Mouse (Mus musculus): ENCODE measurements around the gene Tjp3. TPM values are rescaled to one million over a fixed set of nuclear protein-coding genes. Genes with fewer than 3 reads are reported as not detected.

Gene Tjp3
- polyA plus RNA-seq, 1 experiment from 2014 or later: 4.7 TPM

DNA sequence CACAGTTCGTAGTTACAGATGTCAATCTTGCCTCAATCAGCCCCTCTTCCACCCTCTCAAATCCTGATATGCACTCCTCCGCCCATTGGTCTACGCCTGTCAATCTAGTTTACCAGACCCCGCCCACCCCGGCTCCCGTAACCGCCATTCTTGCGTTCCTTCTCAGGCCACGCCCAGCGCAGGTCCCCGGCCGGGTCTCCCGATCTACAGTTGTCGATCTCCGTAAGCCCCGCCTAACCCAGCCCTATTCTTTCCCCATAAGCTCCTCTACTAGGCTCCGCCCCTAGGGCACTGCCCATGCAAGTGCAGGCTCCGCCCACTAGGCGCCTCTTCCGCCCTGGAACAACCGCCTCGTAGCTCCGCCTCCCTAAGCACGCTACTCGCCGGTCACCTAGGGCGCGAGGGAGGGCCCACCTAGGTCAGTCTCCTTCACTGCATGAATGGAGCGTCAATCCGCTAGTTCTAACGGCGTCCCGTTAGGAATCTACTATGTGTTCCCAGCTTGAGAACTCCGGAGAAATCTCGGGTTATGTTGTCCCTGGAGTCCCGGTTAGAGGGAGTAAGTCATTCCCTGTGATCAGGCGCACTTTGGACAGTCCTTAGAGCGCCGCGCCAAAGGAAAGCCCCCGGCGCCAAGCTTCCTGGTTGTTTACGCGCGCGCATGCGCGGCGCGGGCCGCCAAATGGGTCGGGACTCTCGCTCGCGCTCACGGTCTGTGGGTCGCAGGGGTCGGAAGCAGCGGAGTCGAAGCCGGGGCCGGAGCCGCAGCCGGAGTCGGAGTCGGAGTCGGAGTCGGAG, 29.4 kb upstream of the Tjp3 start, which contains the start of gene Cactin:
Gene Cactin (plus strand): TSS at position 554 of the 798 bp plus-strand sequence.
- peaks cover 24% of the 10 kb centered on the region for H3K4me1 ChIP-seq (ENCODE audit: control insufficient read depth, insufficient read depth, low read length)

DNA sequence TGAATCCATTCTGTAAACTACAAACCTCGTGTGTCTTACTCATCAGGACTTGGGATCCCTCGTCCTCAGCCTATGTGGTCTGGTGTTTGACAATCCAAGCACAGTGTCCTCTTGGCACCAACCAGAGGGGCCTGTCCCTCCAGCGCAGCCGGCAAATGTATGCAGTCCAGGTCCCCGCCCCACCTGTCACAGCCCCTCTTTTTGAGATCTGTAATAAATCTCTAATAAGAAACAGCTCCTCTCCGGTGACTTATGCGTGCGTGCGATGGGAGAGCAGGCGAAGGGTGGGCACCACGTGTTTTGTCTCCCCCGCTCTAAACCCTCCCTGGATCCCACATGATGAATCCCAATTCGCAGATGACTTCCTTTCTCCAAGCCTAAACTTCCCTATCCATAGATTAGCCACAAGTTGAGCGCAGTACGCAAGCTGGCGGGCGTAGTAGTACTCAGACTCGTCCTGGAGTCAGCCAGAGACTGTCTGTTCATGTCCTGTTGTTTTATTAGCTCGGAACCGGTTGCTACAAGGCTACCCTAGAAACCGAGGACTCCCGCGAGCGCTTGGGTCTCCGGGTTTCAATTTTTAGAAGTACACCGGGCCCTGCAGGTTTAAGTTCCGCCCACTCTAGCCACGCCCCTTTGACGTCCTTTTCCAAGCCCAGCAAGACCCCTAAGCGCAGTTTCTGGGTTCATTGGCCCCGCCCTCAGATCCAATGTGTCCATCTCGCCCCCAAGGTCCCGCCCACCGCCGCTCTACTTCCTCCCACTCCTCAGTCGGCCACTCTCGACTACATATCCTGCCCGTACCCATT, 28.6 kb upstream of the Tjp3 start:
- peak overlapping the region; percentile 92 for H3K27ac ChIP-seq (ENCODE audit: low read length)
- ATAC-seq (replicated peaks; ENCODE audit: extremely low read depth, insufficient read depth, low FRiP score): no peak
- no peaks in the 10 kb centered on the region for H3K27me3 ChIP-seq (ENCODE audit: control insufficient read depth, insufficient read depth, low read length)
- WGBS: 1% methylated on average over 38 of the region's 38 CpGs
- peaks cover 24% of the 10 kb centered on the region for H3K4me1 ChIP-seq (ENCODE audit: control insufficient read depth, insufficient read depth, low read length)
- H3K4me3 ChIP-seq (ENCODE audit: low read length): peak overlapping the region; percentile 63
- H3K36me3 ChIP-seq (ENCODE audit: control insufficient read depth, insufficient read depth): peaks cover 32% of the 10 kb centered on the region
- peak overlapping the region; percentile 76 for H3K4me2 ChIP-seq (ENCODE audit: low read depth, low read length)
- H3K9me3 ChIP-seq (replicated peaks; ENCODE audit: control insufficient read depth, low read length): no peaks in the 10 kb centered on the region
- H3K9ac ChIP-seq (ENCODE audit: low read length): peak overlapping the region; percentile 76

More for the DNA sequence above, 29.4 kb upstream of the Tjp3 start, which contains the start of gene Cactin:
- ATAC-seq (replicated peaks; ENCODE audit: extremely low read depth, insufficient read depth, low FRiP score): peak; percentile 93
- H3K4me3 ChIP-seq (ENCODE audit: low read length): peak within 1 kb of the TSS; percentile 90
- WGBS: under 1% methylated on average over 68 of the region's 68 CpGs
- peak within 1 kb of the TSS; percentile 91 for H3K4me2 ChIP-seq (ENCODE audit: low read depth, low read length)
- no peaks in the 10 kb centered on the region for H3K9me3 ChIP-seq (replicated peaks; ENCODE audit: control insufficient read depth, low read length)
- H3K9ac ChIP-seq (ENCODE audit: low read length): peak within 1 kb of the TSS; percentile 94
- H3K36me3 ChIP-seq (ENCODE audit: control insufficient read depth, insufficient read depth): peaks cover 32% of the 10 kb centered on the region
- H3K27me3 ChIP-seq (ENCODE audit: control insufficient read depth, insufficient read depth, low read length): no peaks in the 10 kb centered on the region
- H3K27ac ChIP-seq (ENCODE audit: low read length): peak within 1 kb of the TSS; percentile 93

DNA sequence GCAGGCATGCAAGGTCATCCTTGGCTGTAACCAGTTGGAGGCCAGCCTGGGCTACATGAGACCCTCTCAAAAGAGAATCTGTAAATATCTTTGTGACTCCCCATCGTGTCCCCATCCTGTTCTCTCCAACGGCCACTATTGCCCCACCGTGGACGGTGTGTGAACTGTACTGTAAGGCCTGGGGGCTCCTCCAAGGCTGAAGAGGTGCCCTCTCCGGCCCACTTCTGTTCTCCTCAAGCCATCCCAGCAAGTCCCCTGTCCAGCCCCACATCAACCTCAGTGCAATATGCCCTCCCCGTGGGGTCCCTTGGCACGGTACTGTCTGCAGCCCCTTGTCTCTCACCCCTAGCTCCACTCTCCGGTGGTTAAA, 27.9 kb upstream of the Tjp3 start:
- 37% methylated on average over 8 of the region's 8 CpGs for WGBS
- Histone ChIP-seq H3K4me2 (ENCODE audit: low read depth, low read length) (peak overlapping the region; percentile 76), H3K4me1 (ENCODE audit: control insufficient read depth, insufficient read depth, low read length) (peaks cover 24% of the 10 kb centered on the region), H3K9me3 (replicated peaks; ENCODE audit: control insufficient read depth, low read length) (no peaks in the 10 kb centered on the region), H3K27ac (ENCODE audit: low read length) (peak overlapping the region; percentile 92; the same call in 1 of the 2 replicates), H3K9ac (ENCODE audit: low read length) (peak overlapping the region; percentile 76), H3K27me3 (ENCODE audit: control insufficient read depth, insufficient read depth, low read length) (no peaks in the 10 kb centered on the region), H3K4me3 (ENCODE audit: low read length) (peak overlapping the region; percentile 63), H3K36me3 (ENCODE audit: control insufficient read depth, insufficient read depth) (peaks cover 31% of the 10 kb centered on the region)
- no peak for ATAC-seq (replicated peaks; ENCODE audit: extremely low read depth, insufficient read depth, low FRiP score)

DNA sequence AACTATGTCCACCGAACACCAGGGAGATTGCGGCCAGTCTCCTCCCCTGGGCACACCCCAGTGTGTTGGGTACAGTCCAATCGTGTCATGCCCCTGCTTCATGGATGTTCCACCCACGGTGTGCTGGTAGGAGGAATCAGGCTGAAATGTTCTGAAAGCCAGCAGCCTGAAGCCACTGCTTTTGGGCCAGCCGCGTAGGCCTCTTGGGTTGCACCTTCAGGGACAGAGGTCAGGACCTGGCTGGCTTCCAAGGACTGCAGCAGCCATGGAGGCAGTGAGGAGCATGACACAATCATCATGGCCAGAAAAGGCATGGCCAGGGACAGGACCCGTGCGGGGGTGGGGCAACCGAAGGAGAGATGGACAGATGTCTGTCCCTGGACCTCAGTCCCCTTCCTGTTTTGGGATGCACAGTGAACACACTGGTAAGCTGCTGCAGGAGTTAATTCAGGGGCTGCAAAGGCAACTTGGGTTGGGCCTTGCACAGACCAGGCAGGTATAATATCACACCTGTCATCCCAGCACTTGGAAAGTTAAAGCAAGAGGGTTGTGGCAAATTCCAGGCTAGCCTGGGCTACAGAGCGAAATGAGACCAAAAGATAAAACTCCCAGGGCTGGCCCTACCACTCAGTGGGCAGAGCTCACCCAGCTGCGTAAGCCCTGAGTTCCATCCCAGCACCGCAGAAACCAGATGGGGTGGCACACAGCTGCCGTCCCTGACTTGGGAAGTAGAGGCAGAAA, 27.4 kb upstream of the Tjp3 start:
- peak overlapping the region; percentile 76; the same call in 1 of the 2 replicates for H3K9ac ChIP-seq (ENCODE audit: low read length)
- peaks cover 31% of the 10 kb centered on the region for H3K36me3 ChIP-seq (ENCODE audit: control insufficient read depth, insufficient read depth)

DNA sequence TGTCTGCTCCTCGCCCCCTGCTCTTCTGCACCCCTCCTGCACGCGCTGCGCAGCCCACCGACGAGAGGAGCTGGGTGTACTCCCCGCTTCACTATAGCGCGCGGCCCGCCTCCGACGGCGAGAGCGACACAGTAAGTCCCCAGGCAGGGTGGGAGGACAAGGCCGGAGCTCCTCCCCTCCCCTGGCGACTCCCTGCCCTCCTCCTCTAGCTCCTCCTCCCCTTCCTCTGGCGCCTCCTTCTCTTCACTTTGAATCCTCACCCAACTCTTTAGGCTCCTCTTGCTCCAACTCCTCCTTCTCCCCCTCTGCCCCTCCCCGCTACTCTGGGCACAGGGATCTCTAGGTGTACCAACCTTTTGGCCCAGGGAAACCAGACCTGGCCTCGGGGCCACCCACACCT, 25.9 kb upstream of the Tjp3 start:
- Histone ChIP-seq H3K9me3 (replicated peaks; ENCODE audit: control insufficient read depth, low read length) (no peaks in the 10 kb centered on the region), H3K9ac (ENCODE audit: low read length) (peak overlapping the region; percentile 55), H3K4me1 (ENCODE audit: control insufficient read depth, insufficient read depth, low read length) (peaks cover 22% of the 10 kb centered on the region), H3K27ac (ENCODE audit: low read length) (no peak overlapping the region), H3K4me2 (ENCODE audit: low read depth, low read length) (peak overlapping the region; percentile 60), H3K36me3 (ENCODE audit: control insufficient read depth, insufficient read depth) (peaks cover 26% of the 10 kb centered on the region), H3K4me3 (ENCODE audit: low read length) (peak overlapping the region; percentile 25), H3K27me3 (ENCODE audit: control insufficient read depth, insufficient read depth, low read length) (no peaks in the 10 kb centered on the region)
- WGBS: 22% methylated on average over 20 of the region's 20 CpGs
- no peak for ATAC-seq (replicated peaks; ENCODE audit: extremely low read depth, insufficient read depth, low FRiP score)

More for the DNA sequence above, 27.4 kb upstream of the Tjp3 start:
- H3K4me2 ChIP-seq (ENCODE audit: low read depth, low read length): no peak overlapping the region
- WGBS: 83% methylated on average over 13 of the region's 13 CpGs
- ATAC-seq (replicated peaks; ENCODE audit: extremely low read depth, insufficient read depth, low FRiP score): no peak
- no peak overlapping the region for H3K27ac ChIP-seq (ENCODE audit: low read length)
- H3K9me3 ChIP-seq (replicated peaks; ENCODE audit: control insufficient read depth, low read length): no peaks in the 10 kb centered on the region
- H3K4me3 ChIP-seq (ENCODE audit: low read length): no peak overlapping the region
- H3K27me3 ChIP-seq (ENCODE audit: control insufficient read depth, insufficient read depth, low read length): no peaks in the 10 kb centered on the region
- peaks cover 24% of the 10 kb centered on the region for H3K4me1 ChIP-seq (ENCODE audit: control insufficient read depth, insufficient read depth, low read length)

DNA sequence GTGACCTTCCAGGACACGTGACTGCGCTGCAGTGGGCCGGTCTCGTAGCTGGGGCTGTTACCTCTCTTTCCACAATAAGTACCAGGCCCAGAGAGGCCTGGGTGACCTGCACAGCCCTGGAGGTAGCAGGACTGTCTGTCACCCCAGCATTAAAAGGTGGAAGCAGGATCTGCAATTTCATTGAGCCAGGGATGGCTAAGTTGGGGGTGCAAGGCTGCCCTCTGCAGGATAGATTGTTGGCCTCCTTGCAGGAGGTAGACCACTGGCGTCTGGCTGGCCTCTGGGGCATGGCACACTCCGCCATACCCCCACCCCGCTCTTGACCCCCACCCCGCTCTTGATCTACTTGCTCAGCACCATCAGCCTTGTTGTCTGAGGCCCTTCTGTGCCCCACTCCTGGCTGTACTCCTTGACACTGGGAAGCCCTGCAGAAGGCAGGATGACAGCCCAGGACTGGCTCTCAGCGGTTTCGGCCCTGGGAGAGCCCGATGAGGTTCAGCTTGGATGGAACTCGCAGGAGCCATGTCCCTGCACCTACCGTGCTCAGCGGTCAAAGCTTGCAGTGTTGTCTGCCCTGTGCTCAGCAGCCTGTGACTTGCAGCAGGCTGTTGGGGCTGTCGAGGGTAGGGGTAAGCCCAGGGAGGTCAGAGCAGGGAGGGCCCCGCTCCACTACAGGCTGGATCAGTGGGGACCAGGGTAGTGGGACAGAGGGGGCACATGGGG, 25.1 kb upstream of the Tjp3 start:
- no peak for ATAC-seq (replicated peaks; ENCODE audit: extremely low read depth, insufficient read depth, low FRiP score)

DNA sequence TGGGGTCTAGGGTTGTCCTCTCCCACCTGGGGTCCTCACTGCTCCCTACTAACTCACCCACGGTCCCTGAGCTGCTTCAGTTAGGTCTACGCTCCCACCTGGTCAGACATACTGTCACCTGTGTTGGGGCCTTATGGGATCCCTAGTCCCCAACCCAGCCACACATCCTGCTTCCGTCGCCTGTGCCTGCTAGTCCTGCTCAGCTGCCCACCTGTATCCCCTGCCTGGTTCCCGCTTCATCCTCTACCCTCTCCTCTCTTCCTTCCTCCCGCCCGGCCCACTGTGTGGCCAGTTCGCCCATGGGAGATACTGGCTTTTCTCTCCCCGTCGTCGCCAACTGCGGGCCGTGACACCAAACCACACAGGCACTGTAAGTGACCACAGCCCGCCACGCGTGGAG, 24.2 kb upstream of the Tjp3 start:
- H3K4me3 ChIP-seq (ENCODE audit: low read length): no peak overlapping the region
- no peak overlapping the region for H3K4me2 ChIP-seq (ENCODE audit: low read depth, low read length)
- H3K36me3 ChIP-seq (ENCODE audit: control insufficient read depth, insufficient read depth): peaks cover 35% of the 10 kb centered on the region
- no peaks in the 10 kb centered on the region for H3K27me3 ChIP-seq (ENCODE audit: control insufficient read depth, insufficient read depth, low read length)
- WGBS: 88% methylated on average over 16 of the region's 16 CpGs
- no peak for ATAC-seq (replicated peaks; ENCODE audit: extremely low read depth, insufficient read depth, low FRiP score)
- no peak overlapping the region for H3K9ac ChIP-seq (ENCODE audit: low read length)
- no peak overlapping the region for H3K27ac ChIP-seq (ENCODE audit: low read length)
- H3K4me1 ChIP-seq (ENCODE audit: control insufficient read depth, insufficient read depth, low read length): peaks cover 14% of the 10 kb centered on the region
- H3K9me3 ChIP-seq (replicated peaks; ENCODE audit: control insufficient read depth, low read length): no peaks in the 10 kb centered on the region

More for the DNA sequence above, 25.1 kb upstream of the Tjp3 start:
- Histone ChIP-seq H3K36me3 (ENCODE audit: control insufficient read depth, insufficient read depth) (peaks cover 26% of the 10 kb centered on the region), H3K4me1 (ENCODE audit: control insufficient read depth, insufficient read depth, low read length) (peaks cover 14% of the 10 kb centered on the region), H3K4me2 (ENCODE audit: low read depth, low read length) (peak overlapping the region; percentile 60), H3K9ac (ENCODE audit: low read length) (peak overlapping the region; percentile 55), H3K27me3 (ENCODE audit: control insufficient read depth, insufficient read depth, low read length) (no peaks in the 10 kb centered on the region), H3K9me3 (replicated peaks; ENCODE audit: control insufficient read depth, low read length) (no peaks in the 10 kb centered on the region), H3K4me3 (ENCODE audit: low read length) (no peak overlapping the region; the same call in 1 of the 2 replicates), H3K27ac (ENCODE audit: low read length) (no peak overlapping the region)
- WGBS: 48% methylated on average over 15 of the region's 16 CpGs

DNA sequence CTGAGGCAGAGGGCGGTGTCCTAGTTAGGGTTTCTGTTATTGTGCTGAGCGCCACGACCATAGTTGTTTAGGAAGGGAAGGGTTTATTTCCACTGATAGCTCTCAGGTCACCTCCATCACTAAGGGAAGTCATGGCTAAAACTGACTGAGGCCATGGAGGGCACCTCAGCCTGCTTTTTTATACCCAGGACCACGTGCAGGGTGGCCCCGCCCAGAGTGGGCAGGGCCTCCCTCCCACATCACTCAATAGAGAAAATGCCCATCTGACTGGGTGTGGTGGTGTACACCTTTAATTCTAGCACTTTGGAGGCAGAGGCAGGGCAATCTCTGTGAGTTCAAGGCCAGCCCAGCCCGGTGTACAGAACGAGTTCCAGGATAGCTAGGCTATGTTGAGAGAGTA, 22.8 kb upstream of the Tjp3 start:
- no peak overlapping the region for H3K9ac ChIP-seq (ENCODE audit: low read length)
- H3K36me3 ChIP-seq (ENCODE audit: control insufficient read depth, insufficient read depth): peaks cover 39% of the 10 kb centered on the region
- H3K4me3 ChIP-seq (ENCODE audit: low read length): no peak overlapping the region
- no peaks in the 10 kb centered on the region for H3K27me3 ChIP-seq (ENCODE audit: control insufficient read depth, insufficient read depth, low read length)
- no peak for ATAC-seq (replicated peaks; ENCODE audit: extremely low read depth, insufficient read depth, low FRiP score)
- H3K27ac ChIP-seq (ENCODE audit: low read length): no peak overlapping the region
- H3K4me1 ChIP-seq (ENCODE audit: control insufficient read depth, insufficient read depth, low read length): peaks cover 6% of the 10 kb centered on the region
- 78% methylated on average over 7 of the region's 7 CpGs for WGBS
- no peaks in the 10 kb centered on the region for H3K9me3 ChIP-seq (replicated peaks; ENCODE audit: control insufficient read depth, low read length)
- no peak overlapping the region for H3K4me2 ChIP-seq (ENCODE audit: low read depth, low read length)

All from heart, embryonic 16.5 days (tissue).